Mouse (Mus musculus) midbrain, postnatal 0 days (tissue): Measurements from ENCODE around the gene Syn1. TPM values are rescaled to one million over a fixed set of nuclear protein-coding genes. Genes with fewer than 3 reads are reported as not detected.

Source experiments
- ATAC-seq: fragments of 200-750 bp; cut with Nextera tagmentation; 2 replicates; pipeline ENCODE4 v1.8.0; 2017; ENCODE audit warnings: moderate number of reproducible peaks, mild to moderate bottlenecking, moderate TSS enrichment, moderate library complexity; ENCODE audit not compliant: low FRiP score
- DNase-seq: peaks from one replicate; pipeline ENCODE4 v3.0.0-alpha.2; 2015; ENCODE audit warnings: low spot score
- H3K27ac ChIP-seq: fragments of 300-500 bp; sonication (generic); 2 replicates; pipeline ENCODE4 v1.5.1; 2014; ENCODE audit warnings: low read depth, mild to moderate bottlenecking, low read length, mixed read lengths
- H3K27me3 ChIP-seq: fragments of 300-500 bp; sonication (generic); 2 replicates; pipeline ENCODE4 v1.6.1; 2014; ENCODE audit warnings: low read length, control low read depth, mixed read lengths; ENCODE audit not compliant: insufficient read depth
- H3K36me3 ChIP-seq: fragments of 300-500 bp; sonication (generic); 2 replicates; pipeline ENCODE4 v1.6.1; 2014; ENCODE audit warnings: low read length, control low read depth, mixed read lengths; ENCODE audit not compliant: insufficient read depth
- H3K4me1 ChIP-seq: fragments of 300-500 bp; sonication (generic); 2 replicates; pipeline ENCODE4 v1.6.1; 2014; ENCODE audit warnings: mild to moderate bottlenecking, control low read depth, antibody characterized with exemption, low read length, mixed read lengths; ENCODE audit not compliant: insufficient read depth
- H3K4me2 ChIP-seq: fragments of 300-500 bp; sonication (generic); 2 replicates; pipeline ENCODE4 v1.6.1; 2014; ENCODE audit warnings: low read depth, mild to moderate bottlenecking, low read length, mixed read lengths; ENCODE audit not compliant: poor library complexity, severe bottlenecking
- H3K4me3 ChIP-seq: fragments of 300-500 bp; sonication (generic); 2 replicates; pipeline ENCODE4 v1.5.1; 2014; ENCODE audit warnings: low read depth, mild to moderate bottlenecking, low read length, moderate library complexity
- H3K9ac ChIP-seq: fragments of 300-500 bp; sonication (generic); replicated peaks from 2 replicates; pipeline ENCODE4 v1.6.1; 2014; ENCODE audit warnings: mild to moderate bottlenecking, low read length, moderate library complexity, mixed read lengths; ENCODE audit not compliant: poor library complexity, severe bottlenecking
- H3K9me3 ChIP-seq: fragments of 300-500 bp; sonication (generic); 2 replicates; pipeline ENCODE4 v1.6.1; 2016; ENCODE audit warnings: low read length, control low read depth
- CTCF ChIP-seq: IDR thresholded peaks from 2 replicates; pipeline ENCODE4 v1.5.1; 2016; ENCODE audit warnings: antibody characterized with exemption, mild to moderate bottlenecking
- WGBS: fragments of 180-500 bp; shearing (Covaris S2); extraction: QIAGEN DNeasy Blood & Tissue Kit; methylation state at CpG from one replicate; pipeline ENCODE4 v1.1.7; 2014; 5-methylcytosine and 5-hydroxymethylcytosine counted together
- polyA plus RNA-seq: library from polyadenylated mRNA; unstranded; fragments of >200 nt; fragmentation: Nextera tagmentation; extraction: Ambion mirVana; gene quantifications from 2 replicates; pipeline ENCODE4 v1.2.1, GENCODE M21; 2015
- total RNA-seq: library from RNA; depleted of rRNA; stranded (reverse); fragments of >200 nt; gene quantifications from 2 replicates; pipeline ENCODE4 v1.2.3, GENCODE M21; 2014

The Syn1 gene
- total and polyA plus RNA-seq, 2 experiments from 2014 or later = 70.8 to 115 TPM

- Histone ChIP-seq H3K27ac (no peak overlapping the region), H3K36me3 (peaks cover 7% of the 10 kb centered on the region; the same call in 1 of the 2 replicates), H3K9ac (no peak overlapping the region), H3K4me3 (no peak overlapping the region), H3K27me3 (no peaks in the 10 kb centered on the region), H3K9me3 (no peaks in the 10 kb centered on the region), H3K4me2 (no peak overlapping the region), H3K4me1 (no peaks in the 10 kb centered on the region)
- ATAC-seq (no peak), DNase-seq (no peak)
- TF ChIP-seq CTCF = no peak
- 87% methylated on average over 7 of the region's 7 CpGs for WGBS
Observed at GRCm38 (mm10) chrX:20853794-20854193, 67.0 kb downstream of the Syn1 start.

- WGBS = 26% methylated on average over 41 of the region's 42 CpGs
- peak; percentile 97 for DNase-seq
- H3K9ac ChIP-seq = peak overlapping the region; percentile 74
- H3K4me3 ChIP-seq = peak overlapping the region; percentile 53
- no peaks in the 10 kb centered on the region for H3K4me1 ChIP-seq
- H3K27ac ChIP-seq = peak overlapping the region; percentile 89
- ATAC-seq = peak; percentile 97
- no peak for TF ChIP-seq CTCF
- H3K9me3 ChIP-seq = no peaks in the 10 kb centered on the region
- H3K27me3 ChIP-seq = no peaks in the 10 kb centered on the region
- peak overlapping the region; percentile 52 for H3K4me2 ChIP-seq
- H3K36me3 ChIP-seq = peaks cover 4% of the 10 kb centered on the region; the same call in 1 of the 2 replicates
Observed at GRCm38 (mm10) chrX:20848256-20848984, 72.4 kb downstream of the Syn1 start.

- Histone ChIP-seq H3K9me3 (no peaks in the 10 kb centered on the region), H3K4me3 (no peak overlapping the region), H3K4me2 (peak overlapping the region; percentile 26), H3K4me1 (no peaks in the 10 kb centered on the region), H3K36me3 (peaks cover 4% of the 10 kb centered on the region; the same call in 1 of the 2 replicates), H3K27me3 (no peaks in the 10 kb centered on the region), H3K27ac (peak overlapping the region; percentile 69), H3K9ac (no peak overlapping the region)
- ATAC-seq (peak; percentile 51), DNase-seq (no peak)
- 19% methylated on average over 2 of the region's 2 CpGs for WGBS
- no peak for TF ChIP-seq CTCF
Observed at GRCm38 (mm10) chrX:20847816-20848215, 73.0 kb downstream of the Syn1 start.

- ATAC-seq (no peak), DNase-seq (no peak)
- peaks cover 4% of the 10 kb centered on the region; the same call in 1 of the 2 replicates for H3K36me3 ChIP-seq
- no peak overlapping the region for H3K4me3 ChIP-seq
- no peak overlapping the region for H3K9ac ChIP-seq
- no peaks in the 10 kb centered on the region for H3K9me3 ChIP-seq
- peak overlapping the region; percentile 69; the same call in 1 of the 2 replicates for H3K27ac ChIP-seq
- WGBS = 91% methylated on average over 3 of the region's 3 CpGs
- no peak for TF ChIP-seq CTCF
- no peaks in the 10 kb centered on the region for H3K4me1 ChIP-seq
- no peaks in the 10 kb centered on the region for H3K27me3 ChIP-seq
- no peak overlapping the region for H3K4me2 ChIP-seq
Observed at GRCm38 (mm10) chrX:20847232-20847631, 73.6 kb downstream of the Syn1 start.

GRCm38 (mm10) chrX:20828934-20829333 is 91.9 kb downstream of the Syn1 start:
- peak; percentile 84; the same call in 1 of the 2 replicates for ATAC-seq
- peak; percentile 63 for TF ChIP-seq CTCF
- no peak overlapping the region for H3K4me2 ChIP-seq
- H3K4me1 ChIP-seq = no peaks in the 10 kb centered on the region
- DNase-seq = peak; percentile 71
- H3K27ac ChIP-seq = no peak overlapping the region
- H3K9me3 ChIP-seq = no peaks in the 10 kb centered on the region
- H3K9ac ChIP-seq = no peak overlapping the region
- H3K4me3 ChIP-seq = no peak overlapping the region
- 29% methylated on average over 5 of the region's 5 CpGs for WGBS
- H3K36me3 ChIP-seq = no peaks in the 10 kb centered on the region
- no peaks in the 10 kb centered on the region for H3K27me3 ChIP-seq

- peak; percentile 62 for DNase-seq
- H3K27ac ChIP-seq = peak overlapping the region; percentile 82
- 51% methylated on average over 8 of the region's 8 CpGs for WGBS
- TF ChIP-seq CTCF = peak; percentile 58
- H3K9me3 ChIP-seq = no peaks in the 10 kb centered on the region
- peak overlapping the region; percentile 24 for H3K4me3 ChIP-seq
- ATAC-seq = peak; percentile 75
- H3K27me3 ChIP-seq = no peaks in the 10 kb centered on the region
- peak overlapping the region; percentile 42 for H3K4me2 ChIP-seq
- H3K9ac ChIP-seq = 0 out of 2 replicates have a peak overlapping the region, but pooled peaks have one; percentile 40
- no peaks in the 10 kb centered on the region for H3K4me1 ChIP-seq
- H3K36me3 ChIP-seq = no peaks in the 10 kb centered on the region
Observed at GRCm38 (mm10) chrX:20819708-20820426, 100.9 kb downstream of the Syn1 start.
